Mouse (Mus musculus): ENCODE results near the gene Myo1d. TPM values are rescaled to one million over a fixed set of nuclear protein-coding genes. Genes with fewer than 3 reads are reported as not detected.

Myo1d gene
- polyA plus RNA-seq, 1 experiment from 2014 or later, result 8.1 TPM

DNA sequence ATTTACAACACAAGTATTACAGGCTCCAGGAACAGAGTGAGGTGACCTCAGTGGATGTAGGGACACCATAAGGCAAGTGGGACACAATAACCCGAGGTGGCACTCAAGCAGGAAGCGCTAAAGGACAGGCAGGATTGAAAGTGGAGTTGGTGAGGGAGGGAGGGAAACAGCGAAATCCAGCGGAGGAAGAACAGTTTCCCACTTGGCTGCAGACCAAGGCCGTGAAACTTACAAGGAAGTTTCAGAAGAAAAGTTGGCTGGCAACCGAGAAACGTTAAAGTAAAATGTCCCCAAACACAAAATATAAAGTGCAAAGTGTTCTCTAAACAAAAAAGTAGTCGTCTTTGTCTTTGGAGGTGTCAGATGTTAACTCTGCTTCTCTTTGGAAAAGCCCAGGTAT lies 15.6 kb upstream of the Myo1d start:
- H3K4me1 ChIP-seq, result no peaks in the 10 kb centered on the region
- H3K27ac ChIP-seq, result no peak overlapping the region
- 67% methylated on average over 8 of the region's 8 CpGs for WGBS
- DNase-seq (ENCODE audit: low spot score), result no peak
- H3K9me3 ChIP-seq, result no peaks in the 10 kb centered on the region
- H3K36me3 ChIP-seq, result no peaks in the 10 kb centered on the region
- H3K27me3 ChIP-seq (ENCODE audit: insufficient read depth, poor library complexity, severe bottlenecking), result 0 out of 2 replicates have a peak, but pooled peaks cover 3% of the 10 kb centered on the region
- no peak overlapping the region for H3K4me3 ChIP-seq

DNA sequence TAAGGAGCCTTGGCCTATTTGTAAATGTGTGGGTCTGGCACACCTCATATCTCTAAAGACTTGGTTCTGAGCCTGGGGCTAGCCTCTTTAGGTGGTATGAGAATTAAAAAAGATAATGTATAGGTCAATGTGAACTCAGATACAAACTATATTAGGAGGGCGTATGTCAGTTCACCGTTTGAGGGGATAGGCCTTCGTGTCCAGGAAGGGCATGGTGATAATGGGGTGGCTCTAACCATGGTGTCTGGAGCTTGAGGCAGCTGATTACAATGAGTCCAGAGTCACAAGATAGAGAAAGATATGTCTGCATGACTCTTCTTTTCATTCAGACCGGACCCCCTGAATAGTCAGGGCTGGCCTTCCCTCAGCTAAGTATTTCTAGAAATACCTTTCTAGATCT lies 14.5 kb upstream of the Myo1d start:
- H3K27ac ChIP-seq, result no peak overlapping the region
- no peaks in the 10 kb centered on the region for H3K4me1 ChIP-seq
- no peaks in the 10 kb centered on the region for H3K9me3 ChIP-seq
- WGBS, result 84% methylated on average over 4 of the region's 4 CpGs
- H3K4me3 ChIP-seq, result no peak overlapping the region
- no peaks in the 10 kb centered on the region for H3K36me3 ChIP-seq
- no peak for DNase-seq (ENCODE audit: low spot score)
- 0 out of 2 replicates have a peak, but pooled peaks cover 3% of the 10 kb centered on the region for H3K27me3 ChIP-seq (ENCODE audit: insufficient read depth, poor library complexity, severe bottlenecking)

DNA sequence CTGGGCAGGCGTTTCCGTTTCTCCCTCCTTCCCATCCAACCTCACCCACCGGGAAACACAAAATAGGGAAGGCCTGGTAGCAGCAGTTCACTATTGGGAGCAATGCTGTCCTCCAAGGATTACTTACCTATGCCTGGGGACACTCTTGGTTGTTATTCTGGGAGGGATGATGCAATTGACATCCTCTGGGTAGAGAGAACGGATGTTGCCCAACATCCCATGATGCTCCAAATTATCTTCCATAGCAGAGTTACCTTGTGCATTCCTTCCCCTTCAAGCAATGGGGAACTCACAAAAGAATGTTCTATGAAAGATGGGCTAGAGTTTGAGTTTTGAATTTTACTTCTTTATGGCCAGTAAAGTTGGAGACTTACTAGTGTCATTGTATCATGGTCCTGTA lies 13.6 kb upstream of the Myo1d start:
- H3K4me1 ChIP-seq, result no peaks in the 10 kb centered on the region
- 0 out of 2 replicates have a peak, but pooled peaks cover 3% of the 10 kb centered on the region for H3K27me3 ChIP-seq (ENCODE audit: insufficient read depth, poor library complexity, severe bottlenecking)
- H3K27ac ChIP-seq, result no peak overlapping the region
- no peak for DNase-seq (ENCODE audit: low spot score)
- 90% methylated on average over 4 of the region's 4 CpGs for WGBS
- no peak overlapping the region for H3K4me3 ChIP-seq
- H3K36me3 ChIP-seq, result no peaks in the 10 kb centered on the region
- no peaks in the 10 kb centered on the region for H3K9me3 ChIP-seq

DNA sequence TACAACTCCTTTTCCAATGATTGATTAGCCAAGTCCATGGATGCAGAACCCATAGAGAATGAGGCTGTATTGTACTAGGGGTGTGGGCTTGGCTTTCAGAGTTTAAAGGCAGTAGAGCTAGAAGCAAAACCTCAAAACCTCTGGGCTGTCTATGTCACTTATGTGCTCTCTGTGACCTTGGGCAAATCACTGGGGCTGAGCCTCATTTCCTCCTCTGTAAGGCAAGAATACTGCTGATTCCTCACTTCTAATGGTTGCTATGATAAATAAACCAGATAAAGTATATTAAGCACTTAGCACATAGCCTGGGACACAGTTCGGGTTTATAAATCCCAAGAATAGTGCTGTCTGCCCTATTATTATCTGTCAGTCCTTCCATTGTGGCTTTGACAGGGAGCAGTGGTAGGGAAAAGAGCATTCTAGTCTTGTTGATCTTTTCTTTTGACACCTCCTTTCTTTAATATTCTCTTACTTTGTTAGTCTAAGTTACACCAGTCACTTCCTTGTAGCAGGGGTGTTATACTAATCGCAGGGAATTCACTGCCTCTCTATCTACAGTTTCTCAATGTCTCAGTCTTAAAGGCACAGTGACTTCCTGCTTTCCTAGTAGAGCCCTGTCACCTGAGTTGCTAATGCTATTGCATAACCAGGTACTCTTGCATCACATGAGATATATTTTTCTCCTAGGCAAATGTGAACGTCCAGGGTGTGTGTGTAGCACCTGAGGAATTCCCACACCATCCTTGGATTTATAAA lies 12.0 kb upstream of the Myo1d start:
- Histone ChIP-seq H3K27ac (no peak overlapping the region), H3K9me3 (no peaks in the 10 kb centered on the region), H3K4me1 (no peaks in the 10 kb centered on the region), H3K27me3 (ENCODE audit: insufficient read depth, poor library complexity, severe bottlenecking) (0 out of 2 replicates have a peak, but pooled peaks cover 3% of the 10 kb centered on the region), H3K4me3 (no peak overlapping the region), H3K36me3 (no peaks in the 10 kb centered on the region)
- no peak for DNase-seq (ENCODE audit: low spot score)
- 63% methylated on average over 3 of the region's 3 CpGs for WGBS

DNA sequence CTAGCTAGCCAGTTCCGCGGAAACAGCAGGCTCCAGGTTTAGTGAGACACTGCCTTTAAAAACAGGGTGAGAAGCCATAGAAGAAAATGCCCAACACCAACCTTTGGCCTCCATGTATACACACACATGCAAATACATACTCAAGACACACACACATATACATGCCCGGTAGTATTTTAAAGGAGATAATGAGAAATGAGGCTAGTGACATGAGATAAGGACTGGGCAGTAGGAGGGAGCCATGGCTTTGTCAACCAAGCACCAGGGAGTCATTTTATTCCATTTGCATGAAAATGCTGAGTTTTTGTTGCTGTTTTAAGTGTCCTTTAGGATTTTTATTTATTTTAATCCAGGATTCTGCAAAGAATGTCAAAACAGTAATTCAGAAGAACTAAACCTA lies 10.6 kb upstream of the Myo1d start:
- Histone ChIP-seq H3K27ac (no peak overlapping the region), H3K4me1 (no peaks in the 10 kb centered on the region), H3K9me3 (no peaks in the 10 kb centered on the region), H3K36me3 (no peaks in the 10 kb centered on the region), H3K27me3 (ENCODE audit: insufficient read depth, poor library complexity, severe bottlenecking) (0 out of 2 replicates have a peak, but pooled peaks cover 3% of the 10 kb centered on the region), H3K4me3 (no peak overlapping the region)
- no peak for DNase-seq (ENCODE audit: low spot score)
- 51% methylated on average over 3 of the region's 3 CpGs for WGBS

DNA sequence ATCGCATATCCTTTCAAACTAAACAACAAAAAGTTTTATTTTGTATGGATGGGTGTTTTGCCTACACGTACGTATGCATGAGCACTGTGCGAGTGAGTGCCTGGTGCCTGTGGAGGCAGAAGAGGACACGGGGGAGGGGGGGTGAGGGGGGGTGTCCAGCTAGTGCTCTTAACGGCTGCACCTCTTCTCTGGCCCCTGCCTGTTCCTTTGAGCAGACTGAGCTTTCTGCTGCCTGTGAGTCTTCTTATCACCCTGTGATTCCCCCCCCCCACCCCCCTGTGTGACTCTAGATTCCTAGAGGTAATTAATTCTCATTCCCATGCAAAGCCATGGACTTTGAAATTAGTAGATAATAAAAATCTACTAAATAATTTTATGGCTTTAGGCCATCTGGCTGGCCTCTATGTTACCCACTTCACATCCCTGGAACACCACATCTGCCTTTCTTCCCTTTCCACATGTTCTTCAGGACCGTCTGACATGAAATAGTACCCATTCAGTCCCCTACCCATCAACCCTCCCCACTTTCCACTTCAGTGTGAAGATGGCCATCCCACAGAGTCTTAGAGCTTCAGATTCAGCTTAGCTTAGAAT lies 9.9 kb upstream of the Myo1d start:
- Histone ChIP-seq H3K4me3 (no peak overlapping the region), H3K9me3 (no peaks in the 10 kb centered on the region), H3K36me3 (no peaks in the 10 kb centered on the region), H3K27ac (no peak overlapping the region), H3K4me1 (no peaks in the 10 kb centered on the region), H3K27me3 (ENCODE audit: insufficient read depth, poor library complexity, severe bottlenecking) (0 out of 2 replicates have a peak, but pooled peaks cover 3% of the 10 kb centered on the region)
- no peak for DNase-seq (ENCODE audit: low spot score)
- WGBS, result 55% methylated on average over 7 of the region's 7 CpGs

DNA sequence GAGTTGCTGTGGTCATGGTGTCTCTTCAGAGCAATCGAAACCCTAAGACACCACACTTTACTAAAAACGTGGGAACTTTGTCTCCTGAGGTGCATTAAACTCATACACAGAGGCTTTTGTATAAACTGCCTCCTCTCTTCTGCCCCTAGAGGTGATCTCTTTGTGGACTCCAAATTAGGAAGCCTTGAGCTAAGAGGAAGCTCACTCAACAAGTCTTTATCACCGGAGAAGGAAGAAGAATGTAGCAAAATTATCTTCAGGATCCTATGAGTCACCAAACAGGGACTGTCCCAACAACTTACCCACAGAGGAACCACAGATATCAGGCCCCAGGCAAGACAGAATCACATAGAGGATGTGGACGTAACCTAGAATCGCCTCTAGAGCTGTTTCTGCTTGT lies 5.8 kb upstream of the Myo1d start:
- Histone ChIP-seq H3K27ac (no peak overlapping the region), H3K36me3 (no peaks in the 10 kb centered on the region), H3K9me3 (no peaks in the 10 kb centered on the region), H3K4me3 (no peak overlapping the region), H3K4me1 (peaks cover 8% of the 10 kb centered on the region), H3K27me3 (ENCODE audit: insufficient read depth, poor library complexity, severe bottlenecking) (no peaks in the 10 kb centered on the region)
- WGBS, result 71% methylated on average over 5 of the region's 5 CpGs
- DNase-seq (ENCODE audit: low spot score), result no peak

DNA sequence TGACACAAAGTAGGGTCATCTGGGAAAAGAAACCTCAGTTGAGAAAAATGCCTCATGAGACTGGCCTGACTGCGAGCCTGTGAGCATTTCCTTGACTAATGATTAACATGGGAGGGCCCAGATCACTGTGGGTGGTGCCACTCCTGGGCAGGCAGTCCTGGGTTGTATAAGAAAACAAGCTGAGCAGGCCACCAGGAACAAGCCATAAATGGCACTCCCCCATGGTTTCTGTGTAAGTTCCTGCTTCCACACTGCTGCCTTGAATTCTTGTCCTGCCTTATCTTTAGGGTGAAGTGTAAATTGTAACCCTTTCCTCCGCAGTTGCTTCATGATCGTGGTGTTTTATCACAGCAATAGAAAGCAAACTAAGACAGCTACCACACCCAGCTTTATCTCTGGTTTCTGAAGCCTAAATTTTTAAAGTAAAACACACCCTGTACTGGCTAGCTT lies 4.5 kb upstream of the Myo1d start:
- no peaks in the 10 kb centered on the region for H3K36me3 ChIP-seq
- H3K4me1 ChIP-seq, result peaks cover 18% of the 10 kb centered on the region
- no peaks in the 10 kb centered on the region for H3K27me3 ChIP-seq (ENCODE audit: insufficient read depth, poor library complexity, severe bottlenecking)
- 6% methylated on average over 3 of the region's 3 CpGs for WGBS
- no peaks in the 10 kb centered on the region for H3K9me3 ChIP-seq
- DNase-seq (ENCODE audit: low spot score), result peak; percentile 79
- no peak overlapping the region for H3K4me3 ChIP-seq
- H3K27ac ChIP-seq, result peak overlapping the region; percentile 69

DNA sequence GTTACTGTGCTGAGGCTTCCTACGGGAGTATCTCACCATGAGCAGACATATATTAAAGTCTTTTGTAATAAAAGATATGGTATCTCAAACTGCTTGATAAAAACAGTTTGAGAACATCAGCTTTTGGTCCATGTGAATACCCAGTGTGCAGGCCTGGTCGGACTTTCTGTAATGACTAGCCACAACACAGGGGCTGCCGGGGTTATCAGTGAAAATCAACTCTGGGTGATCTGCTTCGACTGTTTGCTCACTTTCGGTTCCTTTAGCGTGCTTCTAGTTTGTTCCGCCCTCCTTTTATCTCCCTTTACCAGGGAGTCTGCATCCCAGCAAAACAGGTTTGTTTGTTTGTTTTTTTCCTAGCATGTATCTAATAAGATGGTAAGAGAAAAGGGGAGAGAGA lies 3.6 kb upstream of the Myo1d start:
- H3K4me3 ChIP-seq, result no peak overlapping the region
- H3K4me1 ChIP-seq, result peaks cover 20% of the 10 kb centered on the region
- 44% methylated on average over 7 of the region's 7 CpGs for WGBS
- H3K27me3 ChIP-seq (ENCODE audit: insufficient read depth, poor library complexity, severe bottlenecking), result no peaks in the 10 kb centered on the region
- no peak for DNase-seq (ENCODE audit: low spot score)
- H3K9me3 ChIP-seq, result no peaks in the 10 kb centered on the region
- no peaks in the 10 kb centered on the region for H3K36me3 ChIP-seq
- no peak overlapping the region for H3K27ac ChIP-seq

DNA sequence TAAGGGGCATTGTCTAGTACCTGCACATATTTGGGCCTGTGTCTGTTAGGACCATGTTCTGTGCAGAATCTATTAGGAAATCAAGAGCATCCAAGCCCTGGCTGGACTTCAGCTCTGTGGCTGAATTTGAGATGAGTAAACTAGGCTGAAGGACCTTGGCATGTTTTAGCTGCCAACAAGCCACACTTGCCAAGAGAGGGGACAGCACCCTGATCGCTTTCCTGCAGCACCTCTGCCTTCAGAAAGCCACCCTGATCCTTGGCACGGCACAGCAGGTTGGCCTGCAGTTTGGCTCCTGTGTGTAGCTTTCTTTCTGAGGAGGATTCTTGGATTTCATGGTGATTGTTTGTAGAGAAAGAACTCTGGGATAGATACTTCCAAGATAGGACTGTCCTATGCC lies 1.7 kb upstream of the Myo1d start:
- Histone ChIP-seq H3K27ac (no peak overlapping the region), H3K4me3 (no peak overlapping the region), H3K9me3 (no peaks in the 10 kb centered on the region), H3K36me3 (no peaks in the 10 kb centered on the region), H3K27me3 (ENCODE audit: insufficient read depth, poor library complexity, severe bottlenecking) (no peaks in the 10 kb centered on the region; the same call in 1 of the 2 replicates), H3K4me1 (peaks cover 20% of the 10 kb centered on the region)
- WGBS, result 89% methylated on average over 2 of the region's 2 CpGs
- DNase-seq (ENCODE audit: low spot score), result no peak

DNA sequence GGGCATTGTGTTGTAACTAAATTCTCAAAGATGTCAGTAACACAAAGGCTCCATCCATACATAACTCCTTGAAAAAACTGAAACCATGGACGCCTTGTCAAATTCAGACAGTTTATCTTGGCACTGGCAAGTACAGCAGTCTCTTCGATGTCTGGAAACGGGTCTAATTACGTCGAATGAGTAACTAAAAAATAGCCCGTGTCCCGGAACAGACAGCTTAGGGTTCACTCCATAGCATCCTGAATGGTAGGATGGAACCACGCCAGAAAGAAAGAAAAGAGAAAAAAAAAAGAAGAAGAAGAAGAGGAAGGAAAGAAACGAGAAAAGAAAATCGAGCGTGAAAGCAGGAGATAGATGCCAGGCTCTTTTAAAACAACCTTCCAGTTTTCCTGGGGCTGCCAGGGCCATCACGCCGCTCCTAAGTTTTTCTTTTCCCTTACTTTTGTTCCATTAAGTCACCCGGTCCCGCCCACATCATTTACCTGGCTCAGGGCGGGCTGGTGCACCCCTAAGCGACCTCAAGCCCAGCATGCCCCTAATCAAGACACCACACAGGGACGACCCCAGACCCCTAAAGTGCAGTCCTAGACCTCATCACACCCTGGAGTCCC lies 804 bp downstream of the Myo1d start:
- WGBS, result 4% methylated on average over 18 of the region's 18 CpGs
- H3K27me3 ChIP-seq (ENCODE audit: insufficient read depth, poor library complexity, severe bottlenecking), result no peaks in the 10 kb centered on the region; the same call in 1 of the 2 replicates
- DNase-seq (ENCODE audit: low spot score), result no peak
- H3K4me1 ChIP-seq, result peaks cover 14% of the 10 kb centered on the region
- H3K27ac ChIP-seq, result peak overlapping the region; percentile 90
- peak overlapping the region; percentile 84 for H3K4me3 ChIP-seq
- no peaks in the 10 kb centered on the region for H3K36me3 ChIP-seq
- H3K9me3 ChIP-seq, result no peaks in the 10 kb centered on the region

DNA sequence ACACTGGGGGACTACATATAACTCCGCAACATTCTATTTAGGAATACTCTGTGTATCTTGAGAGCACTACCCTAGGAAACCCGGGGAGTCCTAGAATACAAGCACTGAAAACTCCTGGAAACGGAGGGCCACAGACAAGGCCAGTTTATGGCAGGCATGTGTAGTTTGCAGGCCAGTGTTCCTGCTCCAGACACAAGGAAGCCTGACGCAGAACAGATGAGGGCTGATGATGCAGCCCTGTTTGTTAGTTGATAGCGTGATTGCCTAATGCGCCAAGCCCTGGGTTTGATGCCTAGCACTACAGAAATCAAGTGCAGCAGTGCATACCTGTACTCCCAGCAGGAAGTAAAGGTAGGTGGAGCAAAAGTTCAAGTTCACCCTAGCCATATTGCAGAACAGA lies 1.7 kb downstream of the Myo1d start:
- H3K36me3 ChIP-seq, result no peaks in the 10 kb centered on the region
- H3K27me3 ChIP-seq (ENCODE audit: insufficient read depth, poor library complexity, severe bottlenecking), result no peaks in the 10 kb centered on the region; the same call in 1 of the 2 replicates
- H3K27ac ChIP-seq, result no peak overlapping the region
- WGBS, result 62% methylated on average over 6 of the region's 6 CpGs
- H3K4me3 ChIP-seq, result no peak overlapping the region
- H3K4me1 ChIP-seq, result peaks cover 19% of the 10 kb centered on the region
- H3K9me3 ChIP-seq, result no peaks in the 10 kb centered on the region
- no peak for DNase-seq (ENCODE audit: low spot score)

DNA sequence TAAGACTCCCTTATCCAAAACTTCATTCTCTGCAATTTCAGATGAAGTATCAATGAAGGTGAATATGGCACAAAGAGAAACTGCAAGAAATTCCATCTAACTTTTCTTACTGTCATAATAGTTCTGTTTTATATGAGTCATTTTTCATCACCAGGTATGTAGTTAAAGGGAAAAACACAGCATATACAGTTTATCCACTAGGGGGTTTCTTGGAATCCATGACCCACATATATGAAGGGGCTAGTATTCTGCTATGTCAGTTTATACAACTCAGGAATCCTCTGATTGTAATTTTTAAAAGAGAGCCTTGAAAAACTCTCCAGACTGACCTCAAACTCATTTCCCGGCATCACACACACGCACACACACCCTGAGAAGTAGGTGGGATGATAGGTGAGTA lies 2.1 kb downstream of the Myo1d start:
- H3K9me3 ChIP-seq, result no peaks in the 10 kb centered on the region
- no peak overlapping the region for H3K4me3 ChIP-seq
- no peaks in the 10 kb centered on the region for H3K36me3 ChIP-seq
- no peak overlapping the region for H3K27ac ChIP-seq
- peaks cover 23% of the 10 kb centered on the region for H3K4me1 ChIP-seq
- DNase-seq (ENCODE audit: low spot score), result no peak
- no peaks in the 10 kb centered on the region; the same call in 1 of the 2 replicates for H3K27me3 ChIP-seq (ENCODE audit: insufficient read depth, poor library complexity, severe bottlenecking)
- WGBS, result 84% methylated on average over 2 of the region's 2 CpGs

Measured in heart, embryonic 10.5 days (tissue).